Mouse (Mus musculus) thymus, postnatal 10 days (tissue): ENCODE measurements around the gene Prkci.

Experiments used
- DNase-seq, 2 experiments: peaks; one replicate each; pipeline ENCODE4 v3.0.0; 2021; ENCODE audit warnings: low spot score in 2 of 2

Gene Prkci

DNA sequence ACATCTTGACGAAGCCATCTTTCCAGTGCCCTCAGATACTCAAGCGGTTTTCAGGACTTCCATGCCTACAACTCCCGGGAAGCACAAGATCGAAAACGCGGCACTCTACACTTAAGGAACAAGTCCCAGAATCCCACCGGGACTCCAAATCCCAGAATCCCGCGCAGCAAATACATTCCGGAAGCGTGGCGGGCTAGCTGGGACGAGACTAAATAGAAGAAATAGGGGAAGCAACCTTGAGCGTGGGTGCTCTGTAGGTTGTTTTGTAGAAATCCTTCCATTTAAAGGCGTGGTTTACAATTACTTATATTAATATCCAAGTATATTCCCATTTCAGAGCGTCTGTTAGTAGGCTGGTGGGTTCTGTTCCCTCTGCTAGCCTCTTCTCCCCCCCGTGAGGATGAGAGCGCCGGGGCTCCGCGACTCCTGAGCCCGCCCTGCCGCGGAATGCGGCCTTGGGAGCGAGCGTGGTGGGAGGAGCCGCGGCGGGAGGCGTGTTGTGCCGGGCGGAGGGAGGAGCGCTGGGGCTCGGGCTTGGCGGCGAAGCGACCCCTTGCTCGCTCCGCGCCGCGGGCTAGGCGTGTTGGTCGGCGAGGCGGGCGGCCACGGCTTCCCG, at the start of gene Prkci:
TSS of gene Prkci (plus strand) at position 465 of the 616 bp plus-strand sequence.
- DNase-seq = peak; percentile 89 to 90

DNA sequence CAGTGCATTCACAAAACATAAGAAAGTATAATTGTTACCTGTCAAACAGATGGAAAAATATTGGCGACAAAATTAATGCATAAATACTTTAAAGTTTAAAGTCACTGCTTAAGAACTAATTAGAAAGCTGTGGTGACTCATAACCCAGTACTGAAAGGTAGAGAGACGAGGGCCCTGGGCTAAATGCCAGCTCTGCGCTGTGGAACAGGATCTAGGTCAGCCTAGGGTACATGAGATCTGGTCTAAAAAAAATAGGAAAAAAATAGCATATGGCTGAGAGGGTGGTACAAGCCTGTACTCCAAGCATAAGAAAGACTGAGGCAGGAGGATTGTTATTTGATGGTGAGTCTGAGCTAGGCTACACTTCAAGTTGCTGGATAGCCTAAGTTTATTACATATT, 43.9 kb upstream of the Prkci start:
- no peak for DNase-seq

DNA sequence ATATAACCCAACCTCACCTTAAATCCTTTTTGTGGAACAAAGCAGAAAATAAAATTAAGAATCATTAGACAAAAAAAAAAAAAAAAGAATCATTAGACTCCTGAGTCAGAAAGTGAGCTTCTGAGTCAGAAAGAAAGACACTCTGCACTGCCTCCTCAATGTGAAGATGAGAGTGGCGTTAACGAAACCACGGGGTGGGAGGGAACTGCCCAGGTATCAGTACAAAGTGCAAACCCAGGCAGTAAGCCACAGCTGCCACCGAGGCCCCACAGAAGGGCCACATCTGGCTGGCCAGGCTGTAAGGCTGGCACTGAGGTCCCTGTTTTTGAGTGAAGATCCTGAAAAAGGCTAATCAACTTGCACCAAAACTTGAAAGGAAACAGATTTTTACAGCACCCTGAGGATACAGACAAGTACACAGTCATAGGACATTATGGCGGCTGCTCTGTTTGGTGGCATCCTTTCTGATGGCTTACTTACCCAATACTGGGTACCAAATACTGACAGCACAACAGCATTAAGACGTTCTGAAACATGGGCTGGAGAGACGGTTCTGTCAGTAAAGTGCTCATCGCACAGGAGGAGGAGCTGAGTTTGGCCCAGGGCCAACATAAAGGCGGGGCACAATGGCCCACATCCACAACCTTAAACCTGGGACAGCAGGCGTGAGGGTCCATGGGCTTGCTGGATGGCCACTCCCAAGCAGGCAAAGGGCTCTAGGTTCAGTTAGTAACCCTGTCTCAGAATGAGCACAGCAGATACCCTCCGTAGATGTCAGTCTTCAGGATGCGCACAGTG, 43.1 kb upstream of the Prkci start:
- DNase-seq = no peak

DNA sequence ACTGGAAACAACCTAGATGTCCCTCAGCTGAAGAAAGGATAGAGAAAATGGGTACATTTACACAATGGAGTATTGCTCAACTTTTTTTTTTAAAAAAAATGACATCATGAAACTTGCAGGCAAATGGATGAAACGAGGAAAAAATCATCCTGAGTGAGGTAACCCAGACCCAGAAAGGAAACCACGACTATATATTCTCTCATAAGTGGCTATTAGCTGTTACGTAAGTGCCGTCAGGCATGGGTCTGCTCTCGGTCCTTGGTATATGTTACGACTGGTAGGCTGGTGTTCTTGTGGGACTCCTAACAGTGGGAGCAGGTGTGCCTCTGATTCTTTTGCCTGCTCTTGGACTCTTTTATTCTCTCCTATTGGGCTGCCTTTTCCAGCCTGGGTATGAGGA, 39.2 kb upstream of the Prkci start:
- no peak for DNase-seq

- no peak for DNase-seq
Observed at GRCm38 (mm10) chr3:30958709-30959108, 36.8 kb upstream of the Prkci start.

DNA sequence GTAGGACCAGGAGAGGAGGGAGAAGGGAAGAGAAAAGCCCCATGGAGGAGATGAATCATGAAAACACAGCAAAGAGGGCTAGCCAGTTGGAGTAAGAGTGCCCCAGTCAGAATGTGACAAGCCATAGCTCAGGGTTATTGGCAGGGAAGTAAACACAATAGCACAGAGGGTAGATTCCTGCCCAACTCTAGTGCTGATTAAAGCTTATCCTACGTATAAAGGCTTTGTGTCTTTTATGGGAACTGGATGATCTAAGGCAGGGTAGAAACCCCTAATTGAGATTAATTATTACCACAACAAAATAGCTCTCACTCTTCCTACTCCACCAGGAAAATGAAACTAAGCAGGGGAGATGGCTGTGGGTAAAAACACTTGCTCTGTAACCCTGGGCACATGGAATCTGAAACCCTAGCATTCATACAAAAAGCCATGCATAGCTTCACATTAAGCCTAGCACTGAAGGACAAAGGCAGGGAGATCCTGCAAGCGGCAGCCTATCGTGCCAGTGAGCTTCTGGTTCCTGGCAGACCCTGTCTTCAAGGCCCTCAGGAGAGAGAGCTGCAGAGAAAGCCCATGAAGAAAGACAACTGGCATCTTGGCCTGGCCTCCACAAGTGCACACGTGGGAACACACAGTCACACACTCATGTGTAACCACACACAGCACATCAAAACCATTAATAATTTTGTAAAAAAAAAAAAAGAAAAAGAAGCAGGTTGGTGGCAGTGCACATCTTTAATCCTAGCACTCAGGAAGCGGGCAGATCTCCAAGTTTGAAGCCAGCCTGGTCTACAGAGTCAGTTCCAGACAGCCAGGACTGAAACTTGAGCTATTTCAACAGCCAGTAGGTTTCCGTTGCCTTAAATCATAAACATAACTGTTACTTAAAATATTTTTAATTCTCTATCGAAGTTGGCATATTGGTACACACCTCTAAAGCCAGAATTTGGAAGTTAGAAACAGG, 35.4 kb upstream of the Prkci start:
- DNase-seq = no peak

DNA sequence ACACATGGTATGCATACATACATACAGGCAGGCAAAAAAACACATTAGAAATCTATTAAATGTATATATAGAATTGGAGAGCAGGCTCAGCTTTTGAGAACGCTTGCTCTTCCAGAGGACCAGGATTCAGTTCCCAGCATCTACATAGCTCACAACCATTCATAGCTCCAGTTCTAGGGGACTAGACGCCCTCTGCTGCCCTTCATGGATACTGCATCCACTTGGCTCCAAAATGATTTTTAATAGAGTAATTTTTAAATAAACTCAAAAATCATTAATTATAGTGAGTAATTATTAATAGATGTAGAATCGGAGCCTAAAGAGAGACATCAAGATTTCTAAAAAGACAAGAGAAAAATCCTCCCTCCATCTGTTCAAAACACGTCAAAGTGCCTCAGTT, 32.4 kb upstream of the Prkci start:
- DNase-seq = no peak

DNA sequence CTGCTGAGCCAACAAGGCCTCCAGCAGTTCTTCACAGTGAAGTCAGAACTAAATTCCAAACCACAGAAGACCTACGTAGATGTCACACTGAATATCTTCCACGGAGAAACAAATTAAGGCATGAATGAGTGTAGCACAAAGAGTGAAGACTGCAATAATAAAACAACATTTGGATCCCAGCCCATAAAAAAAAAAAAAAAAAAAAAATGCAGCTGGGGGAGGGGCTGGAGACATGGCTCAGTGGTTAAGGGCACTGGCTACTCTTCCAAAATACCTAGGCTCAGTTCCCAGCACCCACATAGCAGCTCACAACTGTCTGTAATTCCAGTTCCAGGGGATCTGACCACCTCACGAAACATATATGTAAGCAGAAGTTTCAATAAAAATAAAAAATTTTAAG, 31.3 kb upstream of the Prkci start:
- DNase-seq = no peak

- no peak for DNase-seq
Observed at GRCm38 (mm10) chr3:30965644-30966043, 29.9 kb upstream of the Prkci start.

DNA sequence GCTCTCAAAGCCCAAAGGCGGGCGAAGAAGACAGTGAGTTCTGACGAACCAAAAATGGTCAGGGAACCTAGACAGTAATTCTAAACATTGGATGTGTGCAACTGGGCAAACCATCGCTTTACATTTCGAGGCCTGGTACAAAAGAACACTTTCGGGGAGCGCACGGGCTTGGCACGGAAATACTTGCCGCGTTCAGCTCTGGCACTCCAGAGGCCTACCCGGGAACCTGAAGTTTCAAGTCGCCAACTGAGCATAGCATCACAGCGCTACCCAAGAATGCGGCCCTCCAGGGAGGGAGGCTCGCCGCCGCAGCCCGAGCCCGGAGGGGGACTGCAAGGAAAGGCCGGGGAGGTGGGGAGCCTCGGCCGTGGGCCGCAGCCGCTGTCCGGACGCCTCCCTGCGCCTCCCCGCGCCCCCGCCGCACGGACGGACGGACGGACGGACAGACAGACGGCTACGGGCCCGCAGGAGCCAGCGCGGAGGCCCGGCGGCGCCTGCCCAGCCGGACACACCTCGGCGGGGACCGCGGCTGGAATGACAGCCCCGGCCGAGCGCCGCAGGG, 26.9 kb upstream of the Prkci start:
- peak; percentile 46 to 47 for DNase-seq

- peak; percentile 92 to 94 for DNase-seq
Observed at GRCm38 (mm10) chr3:30969104-30969581, 26.4 kb upstream of the Prkci start, which contains the start of gene Phc3. Gene Phc3 (minus strand): TSS chr3:30969415.

- peak; percentile 53 to 81 for DNase-seq
Observed at GRCm38 (mm10) chr3:30975102-30975754, 20.3 kb upstream of the Prkci start.

- no peak for DNase-seq
Observed at GRCm38 (mm10) chr3:30976991-30977603, 18.4 kb upstream of the Prkci start.

DNA sequence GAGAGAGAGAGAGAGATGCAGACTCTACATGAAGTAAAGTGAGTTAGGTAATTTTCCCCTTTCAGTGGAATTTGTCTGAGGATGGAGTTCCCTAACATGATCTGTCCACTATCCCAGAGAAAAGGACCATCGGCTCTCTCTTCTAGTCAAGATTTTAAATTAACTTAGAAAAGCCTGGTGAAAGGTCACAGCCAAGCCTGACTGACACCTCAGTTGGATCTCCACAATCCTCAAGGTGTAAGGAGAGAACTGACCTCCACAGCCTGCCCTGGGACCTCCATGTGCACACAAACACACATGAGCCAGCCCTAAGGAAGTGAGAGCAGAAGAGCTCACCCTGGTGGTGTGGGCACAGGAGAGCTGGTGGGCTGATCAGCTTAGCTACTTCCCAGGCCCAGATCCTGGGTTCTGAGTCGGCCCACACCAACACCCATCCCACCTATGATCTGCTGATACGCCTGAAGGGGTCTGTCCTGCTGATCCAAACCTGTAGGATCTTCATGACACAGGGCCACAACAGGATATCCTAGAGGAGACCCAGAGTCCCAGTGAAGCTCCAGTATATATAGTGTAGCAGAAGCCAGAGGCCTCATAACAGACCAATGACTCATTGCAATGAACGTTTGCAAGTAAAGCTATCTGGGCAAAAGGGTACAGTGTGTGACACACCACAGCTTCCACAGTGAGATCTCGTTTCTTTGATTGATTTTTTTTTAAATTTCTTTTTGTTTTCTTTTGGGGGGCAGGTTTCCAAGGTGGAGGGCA, 13.7 kb upstream of the Prkci start:
- no peak for DNase-seq

- DNase-seq = no peak
Observed at GRCm38 (mm10) chr3:30982924-30983536, 12.5 kb upstream of the Prkci start.

DNA sequence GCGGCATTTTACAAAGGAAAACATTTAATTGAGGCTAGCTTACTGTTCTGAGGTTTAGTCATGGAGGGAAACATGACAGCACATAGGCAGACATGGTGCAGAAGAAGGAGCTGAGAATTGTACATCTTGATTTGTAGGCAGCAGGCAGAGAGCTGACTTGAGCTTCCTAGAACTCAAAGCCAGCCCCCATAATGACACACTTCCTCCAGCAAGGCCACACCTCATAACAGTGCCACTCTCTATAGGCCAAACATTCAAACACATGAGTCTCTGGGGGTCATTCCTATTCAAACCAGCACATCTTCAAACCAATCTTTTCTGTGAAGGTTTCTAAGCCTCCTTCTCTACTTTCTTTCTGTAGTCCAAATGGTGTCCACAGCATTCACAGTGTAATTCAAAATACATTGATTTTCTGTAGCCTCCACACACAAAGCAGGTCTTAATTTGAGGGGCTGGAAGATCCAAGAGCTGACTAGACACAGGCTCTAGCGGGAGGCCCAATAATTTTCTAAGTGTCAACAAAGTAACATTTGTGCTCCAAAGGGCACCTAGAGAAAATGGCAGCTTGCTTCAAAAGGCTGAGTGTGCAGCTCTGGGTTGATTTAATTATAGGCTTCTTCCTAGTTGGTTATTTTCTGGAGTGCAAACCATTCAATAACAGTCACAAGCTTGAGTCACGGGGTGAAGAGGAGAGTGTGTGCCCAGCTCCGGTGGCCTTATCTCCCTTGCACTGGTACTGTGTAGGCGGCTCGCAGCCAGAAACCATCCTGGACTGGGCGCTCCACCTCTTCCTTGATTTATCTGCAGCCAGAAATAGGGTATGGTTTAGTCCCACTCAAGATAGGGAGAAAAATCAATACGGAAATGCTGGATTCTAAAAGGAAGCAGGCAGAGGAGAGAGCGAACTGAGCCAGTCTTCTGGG, 7.9 kb upstream of the Prkci start:
- no peak for DNase-seq

DNA sequence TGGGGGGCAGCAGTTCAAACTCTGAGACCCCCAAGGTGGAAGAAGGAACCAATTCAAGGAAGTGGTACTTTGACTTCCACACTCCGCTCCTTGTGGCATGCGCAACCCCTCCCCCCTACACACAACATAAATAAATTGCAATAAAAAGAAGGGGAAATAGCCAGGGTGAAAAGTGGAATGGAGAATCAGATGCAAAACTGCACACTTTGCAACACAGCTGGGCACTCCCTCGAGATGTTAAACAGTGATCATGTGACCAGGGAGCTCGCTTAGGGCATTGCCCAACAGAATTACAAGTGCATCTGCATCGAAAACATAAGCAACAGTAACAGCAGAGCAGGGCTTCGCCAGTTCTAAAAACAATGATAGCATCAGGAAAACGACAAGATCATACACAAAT, 3.4 kb upstream of the Prkci start:
- no peak for DNase-seq

GRCm38 (mm10) chr3:30993066-30993573, 2.4 kb upstream of the Prkci start:
- DNase-seq = no peak
